Mouse (Mus musculus): ENCODE results near the gene Ssu72. TPM values are rescaled to one million over a fixed set of nuclear protein-coding genes. Genes with fewer than 3 reads are reported as not detected.

Ssu72 gene
- polyA plus RNA-seq, 1 experiment from 2014 or later = 169 TPM

Other genes starting within 250 kb of the Ssu72 start
- gene Tmem52, start 235.7 kb upstream of the Ssu72 start, polyA plus RNA-seq (2014; fragmentation: Nextera tagmentation; extraction: Ambion mirVana) = 0.29 TPM in 1 of 2 replicates, not detected in the other
- gene Gnb1, start 213.4 kb upstream of the Ssu72 start, polyA plus RNA-seq (2014; fragmentation: Nextera tagmentation; extraction: Ambion mirVana) = 1,126 and 1,185 TPM in 2 replicates
- 82.9 and 92.1 TPM in 2 replicates for gene Nadk, start 142.4 kb upstream of the Ssu72 start, polyA plus RNA-seq (2014; fragmentation: Nextera tagmentation; extraction: Ambion mirVana)
- 19.9 and 23.6 TPM in 2 replicates for gene Slc35e2, start 103.4 kb upstream of the Ssu72 start, polyA plus RNA-seq (2014; fragmentation: Nextera tagmentation; extraction: Ambion mirVana)
- 43.2 and 47.7 TPM in 2 replicates for gene Cdk11b, start 79.9 kb upstream of the Ssu72 start, polyA plus RNA-seq (2014; fragmentation: Nextera tagmentation; extraction: Ambion mirVana)
- gene Gm10563, start 59.4 kb upstream of the Ssu72 start, polyA plus RNA-seq (2014; fragmentation: Nextera tagmentation; extraction: Ambion mirVana) = not detected in 2 replicates
- 2.7 and 2.9 TPM in 2 replicates for gene Mmp23, start 51.4 kb upstream of the Ssu72 start, polyA plus RNA-seq (2014; fragmentation: Nextera tagmentation; extraction: Ambion mirVana)
- gene Mib2, start 35.6 kb upstream of the Ssu72 start, polyA plus RNA-seq (2014; fragmentation: Nextera tagmentation; extraction: Ambion mirVana) = 44.9 and 46.1 TPM in 2 replicates
- gene Fndc10, start 10.5 kb upstream of the Ssu72 start, polyA plus RNA-seq (2014; fragmentation: Nextera tagmentation; extraction: Ambion mirVana) = 9.0 and 10.3 TPM in 2 replicates
- gene Tmem240, start 30.0 kb downstream of the Ssu72 start, polyA plus RNA-seq (2014; fragmentation: Nextera tagmentation; extraction: Ambion mirVana) = 8.8 and 9.3 TPM in 2 replicates
- gene Atad3a, start 56.3 kb downstream of the Ssu72 start, polyA plus RNA-seq (2014; fragmentation: Nextera tagmentation; extraction: Ambion mirVana) = 73.0 and 82.2 TPM in 2 replicates
- 24.7 and 27.6 TPM in 2 replicates for gene Vwa1, start 69.9 kb downstream of the Ssu72 start, polyA plus RNA-seq (2014; fragmentation: Nextera tagmentation; extraction: Ambion mirVana)
- 0.84 and 0.93 TPM in 2 replicates for gene Tmem88b, start 81.1 kb downstream of the Ssu72 start, polyA plus RNA-seq (2014; fragmentation: Nextera tagmentation; extraction: Ambion mirVana)
- gene Ankrd65, start 85.6 kb downstream of the Ssu72 start, polyA plus RNA-seq (2014; fragmentation: Nextera tagmentation; extraction: Ambion mirVana) = not detected in 2 replicates
- gene Mrpl20, start 98.1 kb downstream of the Ssu72 start, polyA plus RNA-seq (2014; fragmentation: Nextera tagmentation; extraction: Ambion mirVana) = 265 and 267 TPM in 2 replicates
- 131 and 133 TPM in 2 replicates for gene Ccnl2, start 107.7 kb downstream of the Ssu72 start, polyA plus RNA-seq (2014; fragmentation: Nextera tagmentation; extraction: Ambion mirVana)
- gene Aurkaip1, start 126.5 kb downstream of the Ssu72 start, polyA plus RNA-seq (2014; fragmentation: Nextera tagmentation; extraction: Ambion mirVana) = 114 and 126 TPM in 2 replicates
- 24.5 and 25.8 TPM in 2 replicates for gene Mxra8, start 134.9 kb downstream of the Ssu72 start, polyA plus RNA-seq (2014; fragmentation: Nextera tagmentation; extraction: Ambion mirVana)
- gene Dvl1, start 142.6 kb downstream of the Ssu72 start, polyA plus RNA-seq (2014; fragmentation: Nextera tagmentation; extraction: Ambion mirVana) = 13.6 and 15.6 TPM in 2 replicates
- gene Tas1r3, start 158.6 kb downstream of the Ssu72 start, polyA plus RNA-seq (2014; fragmentation: Nextera tagmentation; extraction: Ambion mirVana) = 0.40 and 0.41 TPM in 2 replicates
- gene Cptp, start 164.6 kb downstream of the Ssu72 start, polyA plus RNA-seq (2014; fragmentation: Nextera tagmentation; extraction: Ambion mirVana) = 33.5 TPM in 2 replicates
- 69.6 and 71.4 TPM in 2 replicates for gene Ints11, start 164.7 kb downstream of the Ssu72 start, polyA plus RNA-seq (2014; fragmentation: Nextera tagmentation; extraction: Ambion mirVana)
- 51.8 and 53.8 TPM in 2 replicates for gene Pusl1, start 187.0 kb downstream of the Ssu72 start, polyA plus RNA-seq (2014; fragmentation: Nextera tagmentation; extraction: Ambion mirVana)
- gene Acap3, start 187.0 kb downstream of the Ssu72 start, polyA plus RNA-seq (2014; fragmentation: Nextera tagmentation; extraction: Ambion mirVana) = 71.8 and 73.5 TPM in 2 replicates
- 120 and 125 TPM in 2 replicates for gene Ube2j2, start 239.0 kb downstream of the Ssu72 start, polyA plus RNA-seq (2014; fragmentation: Nextera tagmentation; extraction: Ambion mirVana)

All from hindbrain, embryonic 14.5 days (tissue).